Mouse (Mus musculus) hematopoietic stem cell, adult 5-6 weeks (primary cell): ENCODE data around the gene Hdgfl3. TPM values are rescaled to one million over a fixed set of nuclear protein-coding genes. Genes with fewer than 3 reads are reported as not detected.
"Not testable (repeated sequence)": the region's sequence is repeated elsewhere in the genome, so short reads cannot be mapped to it uniquely, and the experiment has no call there.

Experiments
- ATAC-seq, 2 experiments: fragments of 125-278 bp in 1 of 2; replicated peaks in 1 of 2; 2 replicates each; pipeline ENCODE4 v1.8.0; 2016 to 2017; ENCODE audit warnings: inconsistent platforms in 2 of 2, mild to moderate bottlenecking in 2 of 2, moderate number of reproducible peaks in 2 of 2, low read depth in 1 of 2, moderate TSS enrichment in 1 of 2; ENCODE audit not compliant: low FRiP score in 2 of 2, poor library complexity in 2 of 2, severe bottlenecking in 2 of 2, insufficient read depth in 1 of 2, low TSS enrichment in 1 of 2
- total RNA-seq: library from RNA; stranded (forward); fragments of 172-1452, 232-1000 nt; gene quantifications from 2 replicates; pipeline ENCODE4 v1.2.3, GENCODE M21; 2017

The Hdgfl3 gene
- total RNA-seq, 1 experiment from 2014 or later, result 27.3 TPM

DNA sequence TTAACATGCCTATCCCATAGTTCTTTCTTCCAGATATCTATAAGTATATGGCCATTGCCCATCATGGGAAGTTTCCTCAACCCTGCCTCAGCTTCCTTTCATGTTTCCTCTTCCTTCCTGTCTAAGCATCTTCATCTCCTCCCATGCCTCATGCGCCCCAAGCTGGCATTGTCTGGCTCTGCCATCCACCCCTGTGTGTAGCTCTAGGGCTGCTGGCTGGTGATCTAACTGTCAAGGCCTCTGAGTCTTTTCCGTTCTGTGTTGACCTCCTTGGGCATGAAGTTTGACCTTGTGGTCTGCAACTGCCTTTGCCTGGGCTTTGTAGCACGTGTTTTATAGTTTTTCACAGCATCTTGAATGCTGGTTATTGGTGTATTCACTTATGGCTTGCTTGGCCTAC, 89.0 kb downstream of the Hdgfl3 start:
- no peak for ATAC-seq

DNA sequence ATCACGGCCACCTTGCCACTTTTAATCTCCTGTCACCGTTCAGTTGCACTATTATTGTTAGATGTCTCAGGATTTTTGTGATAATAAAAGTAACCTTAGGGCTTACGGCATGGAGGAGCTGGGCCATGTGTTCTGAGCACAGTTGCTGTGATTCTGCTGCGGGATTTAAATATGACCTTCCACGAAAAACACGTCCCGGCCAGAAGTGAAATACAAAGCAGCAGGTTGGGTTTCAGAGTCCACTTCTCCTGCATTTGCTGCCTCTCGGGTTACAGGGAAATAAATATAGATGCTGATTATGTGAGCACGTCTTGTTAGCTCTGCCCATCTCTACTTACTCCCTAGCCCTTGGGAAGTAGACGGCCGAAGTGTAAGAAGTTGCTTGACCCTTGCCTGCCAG, 89.5 kb downstream of the Hdgfl3 start:
- no peak for ATAC-seq

DNA sequence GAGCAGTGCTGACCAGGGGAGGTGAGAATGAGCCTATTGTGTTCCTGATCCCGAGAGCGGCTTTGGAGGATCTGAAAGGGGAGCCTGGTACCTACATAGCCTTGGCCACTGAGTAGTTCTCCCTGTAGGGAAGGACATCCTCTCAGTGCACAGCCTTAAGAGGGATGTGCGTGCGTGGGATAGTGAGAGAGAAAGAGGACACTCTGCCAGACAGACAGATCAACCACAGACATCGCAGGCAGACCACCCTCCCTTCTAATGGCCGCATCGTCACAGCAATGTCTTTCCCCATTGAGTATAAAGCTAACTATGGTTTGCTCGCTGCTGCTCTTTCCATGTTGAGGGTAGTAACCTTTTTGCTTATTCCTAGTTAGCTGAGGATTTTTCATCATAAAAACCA, 90.4 kb downstream of the Hdgfl3 start:
- no peak for ATAC-seq

DNA sequence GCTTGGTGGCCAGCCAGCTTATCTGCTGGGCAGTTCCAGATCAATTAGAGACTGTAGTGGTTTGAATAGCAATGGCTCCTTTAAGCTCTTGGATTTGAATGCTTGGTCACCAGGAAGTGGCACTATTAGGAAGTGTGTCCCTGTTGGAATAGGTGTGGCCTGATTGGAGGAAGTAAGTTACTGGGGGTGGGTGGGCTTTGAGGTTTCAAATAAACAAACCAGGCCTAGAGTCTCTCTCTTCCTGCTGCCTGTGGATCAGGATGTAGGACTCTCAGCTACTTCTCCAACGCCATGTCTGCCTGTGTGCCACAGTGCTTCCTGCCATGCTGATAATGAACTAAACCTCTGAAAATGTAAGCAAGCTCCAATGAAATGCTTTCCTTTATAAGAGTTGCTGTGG, 91.3 kb downstream of the Hdgfl3 start:
- ATAC-seq, result no peak

DNA sequence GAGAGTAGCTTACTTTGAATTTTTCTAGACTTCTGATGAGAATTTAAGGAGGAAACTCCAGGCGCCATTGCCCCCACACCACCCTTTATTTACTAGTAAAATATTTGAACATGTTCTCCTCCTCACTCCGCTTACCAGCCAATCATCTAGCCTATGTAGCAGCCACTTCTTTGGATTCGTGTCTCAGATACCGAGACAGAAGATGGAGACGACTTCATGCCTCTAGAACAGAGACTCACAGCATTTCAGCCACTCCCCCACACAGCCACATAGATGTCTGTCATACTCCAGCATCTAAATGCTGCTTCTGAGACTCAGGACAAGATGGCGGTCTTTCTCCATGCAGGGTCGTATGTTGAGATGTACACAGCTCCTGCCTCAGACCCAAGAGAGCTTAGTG, 92.1 kb downstream of the Hdgfl3 start:
- ATAC-seq, result no peak

DNA sequence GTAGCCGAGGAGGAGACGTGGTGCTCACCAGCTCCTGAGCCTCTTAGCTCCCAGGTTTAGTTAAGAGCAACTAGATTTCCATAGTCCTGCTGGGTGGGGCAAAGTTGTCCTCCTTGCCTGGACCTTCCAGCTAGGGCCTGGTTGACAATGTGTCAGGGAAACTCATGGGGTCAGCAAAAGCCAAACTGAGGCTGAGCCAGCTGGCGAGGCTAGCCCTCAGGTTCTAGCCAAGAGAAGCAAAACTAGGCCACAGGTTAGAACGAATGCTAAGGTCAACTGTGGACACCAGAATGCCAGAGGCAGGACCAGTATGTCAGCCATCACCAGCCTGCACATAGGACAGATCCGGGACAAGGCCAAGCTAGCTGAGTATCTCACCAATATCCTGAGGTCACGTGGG, 92.8 kb downstream of the Hdgfl3 start:
- ATAC-seq, result no peak

DNA sequence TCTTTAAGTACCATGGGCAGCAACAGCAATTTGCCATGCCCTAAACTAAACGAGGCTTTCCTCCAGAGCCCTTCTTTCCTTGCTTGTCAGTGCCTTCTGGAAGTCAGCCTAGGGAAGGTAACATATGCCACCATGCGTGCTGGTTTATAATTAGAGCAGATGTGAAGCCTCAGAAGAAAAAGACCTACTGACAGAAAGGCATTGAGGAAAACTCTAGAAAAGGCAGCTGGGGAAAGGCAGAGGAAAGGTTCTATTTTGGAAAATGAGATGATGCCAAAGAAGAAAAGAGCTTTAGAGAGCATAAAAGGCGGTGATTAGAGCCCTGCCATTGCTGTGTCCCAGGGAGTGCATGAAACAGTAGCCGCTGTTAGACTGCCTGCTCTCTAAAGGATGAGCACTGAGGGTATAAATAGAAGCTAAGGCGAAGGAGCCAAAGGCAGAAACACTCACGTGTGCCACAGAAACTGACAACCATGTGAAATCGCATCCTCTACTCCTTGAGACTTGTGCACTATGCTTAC, 93.6 kb downstream of the Hdgfl3 start:
- no peak for ATAC-seq

DNA sequence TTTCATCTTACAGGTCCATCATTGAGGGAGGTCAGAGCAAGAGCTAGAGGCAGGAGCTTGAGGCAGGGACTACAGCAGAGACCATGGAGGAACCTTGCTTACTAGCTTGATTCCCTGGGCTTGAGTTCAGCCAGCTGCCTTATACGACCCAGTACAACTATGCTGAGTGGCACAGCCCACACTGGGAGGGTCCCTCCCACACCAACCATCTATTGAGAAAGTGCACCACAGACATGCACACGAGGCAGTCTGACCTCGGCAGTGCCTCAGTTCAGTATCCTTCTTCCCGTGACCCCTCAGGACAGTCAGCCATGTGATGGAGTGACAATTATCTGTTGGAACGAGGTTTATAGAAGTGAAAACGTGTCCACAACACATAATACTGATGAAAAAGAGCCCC, 94.5 kb downstream of the Hdgfl3 start:
- no peak for ATAC-seq

DNA sequence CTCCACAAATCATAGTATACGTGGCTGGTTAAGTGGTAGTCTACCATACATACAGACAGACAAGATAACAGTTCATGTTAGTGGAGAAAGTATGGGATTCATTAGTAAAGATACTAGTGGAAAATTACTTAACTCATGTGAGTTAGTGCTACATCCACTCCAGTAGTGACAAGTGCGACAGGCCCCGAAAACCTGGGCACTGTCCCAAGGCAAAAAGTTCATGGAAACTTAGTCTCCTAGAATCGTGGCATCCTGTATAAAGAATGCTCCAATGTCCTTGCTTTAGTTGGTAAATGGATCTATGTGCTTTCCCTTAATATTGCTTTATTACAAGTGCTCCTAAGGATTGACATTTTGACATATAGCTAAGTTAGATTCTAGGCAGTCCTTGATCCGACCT, 96.5 kb downstream of the Hdgfl3 start:
- not testable (repeated sequence) for ATAC-seq

DNA sequence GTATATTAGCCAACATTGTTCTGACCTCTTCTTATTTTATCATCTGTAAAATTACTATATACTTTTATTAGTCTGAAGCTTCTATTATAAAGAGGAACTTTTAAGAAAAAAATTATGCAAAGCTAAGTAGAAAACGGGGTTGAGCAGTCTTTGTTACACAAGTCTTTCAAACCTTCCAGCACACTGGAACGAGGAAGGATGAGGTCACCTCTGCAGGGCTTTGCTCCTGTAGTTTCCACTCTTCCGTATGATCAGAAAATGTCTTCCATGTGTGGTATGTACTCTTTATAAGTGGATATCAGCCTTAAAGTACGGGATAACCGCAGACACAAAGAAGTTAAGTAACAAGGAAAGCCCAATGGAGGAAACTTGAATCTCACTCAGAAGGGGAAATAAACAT, 98.8 kb downstream of the Hdgfl3 start:
- ATAC-seq, result no peak

DNA sequence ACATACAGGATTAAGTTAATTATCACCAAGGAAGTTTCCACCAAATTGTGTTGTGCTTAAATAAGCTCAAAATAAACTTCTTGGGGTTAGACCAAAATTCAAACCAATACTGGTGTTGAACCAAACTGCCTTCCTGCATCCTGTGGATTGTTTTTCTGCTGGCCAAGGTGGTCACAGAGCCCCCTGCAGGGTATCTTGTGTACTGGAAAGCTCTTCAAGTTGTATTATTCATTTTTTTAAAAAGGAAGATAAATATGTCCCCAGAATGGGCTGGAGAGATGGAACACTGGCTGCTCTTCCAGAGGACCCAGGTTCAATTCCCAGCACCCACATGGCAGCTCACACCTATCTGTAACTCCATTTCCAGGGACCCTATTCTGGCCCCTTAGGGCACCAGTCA, 99.4 kb downstream of the Hdgfl3 start:
- 0 out of 4 replicates have a peak, but pooled peaks of 1 of the 2 experiments have one; percentile 46 for ATAC-seq

Other genes starting within 250 kb of the Hdgfl3 start
- gene Homer2, start 226.9 kb downstream of the Hdgfl3 start, total RNA-seq, result 0.45 and 1.1 TPM in 2 replicates
- gene Ramac, start 171.5 kb downstream of the Hdgfl3 start, total RNA-seq, result 70.3 and 92.4 TPM in 2 replicates
- 79.8 and 104 TPM in 2 replicates for gene 3110040N11Rik, start 145.0 kb downstream of the Hdgfl3 start, total RNA-seq
- gene Btbd1, start 105.0 kb downstream of the Hdgfl3 start, total RNA-seq, result 90.9 and 142 TPM in 2 replicates
- not detected in 2 replicates for gene Gm10160, start 78.7 kb downstream of the Hdgfl3 start, total RNA-seq
- gene Tm6sf1, start 75.5 kb downstream of the Hdgfl3 start, total RNA-seq, result 109 and 119 TPM in 2 replicates
- gene Bnc1, start 57.8 kb upstream of the Hdgfl3 start, total RNA-seq, result not detected in 2 replicates
- gene Sh3gl3, start 239.4 kb upstream of the Hdgfl3 start, total RNA-seq, result 2.0 TPM in 1 of 2 replicates, not detected in the other